Mouse (Mus musculus) erythroblast, embryonic 14.5 days (primary cell): Measurements from ENCODE around the gene Vps4a.

Experiments used
- GATA1 ChIP-seq: IDR thresholded peaks from 2 replicates; pipeline ENCODE4 v1.6.1; 2012; ENCODE audit warnings: low read length, inconsistent platforms, mixed read lengths
- TAL1 ChIP-seq: IDR thresholded peaks from 3 replicates; pipeline ENCODE4 v1.6.1; 2012; ENCODE audit warnings: low read length, inconsistent platforms, mixed read lengths

DNA sequence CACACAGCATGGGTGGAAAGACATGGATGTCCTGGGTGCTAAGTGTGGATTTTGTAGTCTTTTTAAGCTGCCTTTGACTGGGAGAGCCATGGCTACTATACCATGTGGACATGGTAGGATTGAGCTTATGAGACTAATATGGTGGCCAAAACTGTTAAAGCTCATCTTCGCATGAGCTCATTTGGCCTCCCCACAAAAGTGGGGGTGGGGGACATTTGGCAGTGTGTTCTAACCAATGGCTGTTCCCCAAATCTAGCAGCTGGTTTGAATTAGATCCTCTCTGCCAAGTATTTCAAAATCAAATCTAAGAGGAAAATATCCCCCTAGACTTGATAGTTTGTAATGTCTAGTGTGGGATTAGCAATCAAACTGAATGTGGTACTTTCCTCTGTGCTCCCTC lies 32.0 kb upstream of the Vps4a start:
- TF ChIP-seq GATA1 (no peak), TAL1 (no peak)
